Mouse (Mus musculus): ENCODE measurements around the gene Pkp2.
"Not testable (repeated sequence)": the region's sequence is repeated elsewhere in the genome, so short reads cannot be mapped to it uniquely, and the experiment has no call there.

The Pkp2 gene

DNA sequence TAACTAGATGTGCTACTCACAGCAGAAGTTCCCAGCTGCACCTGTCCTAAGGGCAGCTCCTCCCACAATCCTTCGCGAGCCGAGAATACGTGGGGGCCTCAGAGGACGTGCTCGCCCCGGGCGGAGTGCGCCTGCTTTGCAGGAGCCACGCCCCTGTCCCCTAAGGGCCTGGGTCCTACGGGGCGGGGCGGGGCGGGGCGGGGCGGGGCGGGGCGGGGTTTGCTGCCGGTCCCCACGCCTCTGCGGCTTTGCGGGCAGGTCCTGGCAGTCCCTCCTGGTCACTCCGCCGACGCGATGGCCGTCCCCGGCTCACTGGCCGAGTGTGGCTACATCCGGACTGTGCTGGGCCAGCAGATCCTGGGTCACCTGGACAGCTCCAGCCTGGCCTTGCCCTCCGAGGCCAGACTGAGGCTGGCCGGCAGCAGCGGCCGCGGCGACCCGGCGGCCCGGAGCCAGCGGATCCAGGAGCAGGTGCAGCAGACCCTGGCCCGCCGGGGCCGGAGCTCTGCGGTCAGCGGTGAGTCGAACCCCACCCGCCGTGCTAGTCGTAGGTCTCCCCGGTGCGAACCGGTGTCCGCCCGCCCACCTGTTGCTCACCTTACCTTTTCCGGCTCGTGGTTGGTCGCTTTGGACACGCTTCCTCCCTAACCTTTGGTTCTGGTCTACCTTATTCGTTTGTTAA, at the start of gene Pkp2:
TSS of gene Pkp2 (plus strand) at position 240 of the 682 bp plus-strand sequence.
- DNase-seq (ENCODE audit: low read depth, low spot score), result peak; percentile 87

DNA sequence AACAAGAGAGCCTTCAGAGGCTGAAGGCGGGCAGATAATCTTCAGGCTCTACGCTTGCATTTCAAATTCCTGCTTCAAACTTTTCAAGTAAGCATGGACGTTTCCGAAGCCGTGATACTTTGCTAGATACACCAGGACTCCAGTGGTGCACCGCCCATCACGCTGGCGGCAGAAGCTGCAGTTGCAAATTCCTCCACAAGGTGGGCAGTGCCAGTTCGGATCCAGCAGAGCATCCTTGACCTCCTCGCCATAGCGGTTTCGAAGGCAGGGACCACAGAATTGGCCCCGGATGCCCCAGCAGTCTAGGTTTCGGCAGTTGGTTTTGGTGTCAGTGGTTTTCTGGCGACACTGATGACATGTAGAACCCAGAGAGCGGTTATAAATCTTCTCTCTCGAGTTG, 15.7 kb upstream of the Pkp2 start:
- peak; percentile 67 for DNase-seq (ENCODE audit: low read depth, low spot score)

DNA sequence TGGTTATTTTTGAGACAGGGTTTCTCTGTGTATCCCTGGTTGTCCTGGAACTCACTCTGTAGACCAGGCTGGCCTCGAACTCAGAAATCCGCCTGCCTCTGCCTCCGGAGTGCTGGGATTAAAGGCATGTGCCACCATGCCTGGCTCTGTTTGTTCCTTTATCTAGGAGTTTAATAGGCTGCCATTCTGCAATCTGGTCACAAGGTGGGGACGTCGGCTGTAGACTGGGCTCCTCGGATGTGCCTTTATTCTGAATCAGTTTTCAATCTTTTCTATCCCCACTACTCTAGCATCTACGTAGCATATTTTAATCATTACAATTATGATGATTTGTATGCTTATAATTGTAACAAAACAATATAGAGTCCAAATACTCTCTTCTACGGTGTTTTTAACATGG, 11.1 kb upstream of the Pkp2 start:
- peak; percentile 70 for DNase-seq (ENCODE audit: low read depth, low spot score)

DNA sequence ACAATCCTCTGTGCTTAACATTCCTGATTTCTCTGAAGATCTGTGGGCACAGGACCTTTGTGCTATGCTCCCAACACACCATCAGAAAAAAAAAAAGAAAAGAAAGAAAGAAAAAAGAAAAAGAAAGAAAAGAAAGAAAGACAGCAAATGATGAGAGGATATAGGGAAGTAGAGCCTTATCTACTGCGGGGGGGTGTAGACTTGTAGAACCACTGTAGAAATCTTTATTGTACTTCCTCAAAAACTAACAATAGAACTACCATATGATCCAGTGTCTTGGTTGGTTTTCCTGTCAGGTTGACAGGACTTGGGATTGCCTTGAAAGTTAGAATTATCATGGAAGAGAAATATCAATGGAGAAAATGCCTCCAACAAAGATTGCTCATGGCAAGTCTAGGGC, 8.5 kb upstream of the Pkp2 start:
- DNase-seq (ENCODE audit: low read depth, low spot score), result no peak

DNA sequence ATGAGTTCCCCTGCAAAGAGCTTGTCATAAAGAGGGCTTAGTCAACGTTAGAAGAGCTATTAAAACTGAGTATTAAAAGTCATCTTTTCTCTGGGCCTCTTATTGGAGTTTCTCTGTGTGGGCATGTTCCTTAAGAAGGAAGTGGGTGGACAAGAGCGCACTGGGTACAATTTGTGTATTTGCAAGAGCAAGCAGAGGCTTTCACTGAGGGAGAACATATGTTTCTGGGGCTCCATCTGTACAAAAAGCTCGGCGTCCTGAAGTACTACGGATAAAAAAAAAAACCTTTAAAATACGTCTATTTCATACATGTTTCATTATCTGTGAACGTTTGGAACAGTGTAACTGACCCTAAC, 417 bp upstream of the Pkp2 start:
- DNase-seq (ENCODE audit: low read depth, low spot score), result peak; percentile 30

DNA sequence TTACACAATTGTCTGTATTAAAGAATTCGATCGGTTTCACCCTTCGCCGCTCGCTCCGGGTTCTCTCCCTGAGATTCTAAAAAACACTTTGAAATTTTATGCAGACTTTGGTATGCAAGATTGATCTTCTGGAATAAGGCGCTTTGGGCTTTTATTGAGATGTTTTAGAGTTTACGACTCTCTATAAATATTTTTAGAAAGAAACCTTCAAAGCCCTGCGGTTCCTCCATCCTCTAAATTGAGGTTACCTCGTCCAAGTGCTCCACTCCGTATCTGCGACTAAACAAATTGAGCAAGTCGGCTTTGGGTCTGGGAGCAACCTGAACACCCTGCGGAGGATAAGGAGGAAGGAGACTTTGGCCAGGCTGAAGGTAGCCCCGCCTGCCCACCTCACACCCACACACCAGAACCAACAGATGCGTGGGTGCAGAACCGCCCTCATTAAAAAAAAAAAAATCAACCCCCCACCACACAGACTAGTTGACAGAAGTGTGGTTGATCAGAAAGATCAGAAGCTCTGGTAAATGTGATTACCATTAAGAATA, 715 bp downstream of the Pkp2 start:
- DNase-seq (ENCODE audit: low read depth, low spot score), result no peak

DNA sequence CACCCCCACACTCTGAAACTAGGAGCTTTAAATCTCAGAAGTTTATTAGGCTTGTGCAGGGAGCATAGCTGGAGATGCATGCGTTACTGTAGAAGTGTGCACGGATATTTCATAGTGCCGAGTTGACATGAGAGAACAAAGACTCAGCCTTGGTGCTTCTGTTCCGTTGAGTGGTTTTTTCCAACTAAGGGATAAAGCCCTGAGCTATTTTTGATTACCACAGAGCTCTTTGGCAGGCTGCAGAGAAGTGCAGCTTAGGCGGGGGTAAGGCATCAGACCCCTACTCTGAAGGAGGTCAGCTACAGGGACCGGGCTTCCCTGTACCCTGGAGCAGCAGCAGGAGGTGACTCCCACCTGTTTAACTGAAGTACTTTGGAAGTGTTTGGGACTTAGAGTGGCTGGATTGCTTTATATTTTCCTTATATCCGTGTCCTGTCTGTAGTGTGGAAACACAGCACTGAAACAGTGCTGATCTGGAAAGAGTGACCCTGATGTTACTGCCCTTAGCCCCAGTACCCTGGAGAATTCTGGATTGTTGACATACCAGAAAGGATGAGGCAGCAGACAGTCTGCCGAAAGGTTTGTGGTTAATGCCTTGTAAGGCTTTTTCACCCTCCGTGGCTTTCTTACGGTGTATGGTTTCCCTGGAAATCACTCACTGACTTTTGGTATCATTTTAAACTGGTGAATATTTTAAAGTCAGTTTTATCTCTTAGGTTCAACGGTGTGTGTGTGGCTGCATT, 2.7 kb downstream of the Pkp2 start:
- DNase-seq (ENCODE audit: low read depth, low spot score), result no peak

DNA sequence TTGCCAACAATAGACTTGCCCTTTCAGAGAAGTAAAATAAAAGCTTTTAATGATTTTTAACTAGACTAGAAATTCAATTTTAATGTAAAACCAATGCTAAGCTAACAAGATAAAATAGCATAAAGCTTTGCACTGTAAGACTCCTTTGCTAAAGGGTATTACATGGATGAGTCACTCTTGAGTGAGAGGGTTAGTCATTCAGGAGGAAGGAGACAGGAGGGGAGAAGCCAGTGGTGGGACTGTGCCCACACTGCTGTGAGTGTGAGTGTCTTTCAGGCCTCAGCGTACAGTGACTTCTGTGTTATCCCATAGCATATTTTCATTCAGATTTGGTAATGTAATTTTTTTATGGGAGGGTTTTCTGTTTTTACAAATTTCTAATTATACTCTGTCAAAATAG, 3.8 kb downstream of the Pkp2 start:
- DNase-seq (ENCODE audit: low read depth, low spot score), result no peak

DNA sequence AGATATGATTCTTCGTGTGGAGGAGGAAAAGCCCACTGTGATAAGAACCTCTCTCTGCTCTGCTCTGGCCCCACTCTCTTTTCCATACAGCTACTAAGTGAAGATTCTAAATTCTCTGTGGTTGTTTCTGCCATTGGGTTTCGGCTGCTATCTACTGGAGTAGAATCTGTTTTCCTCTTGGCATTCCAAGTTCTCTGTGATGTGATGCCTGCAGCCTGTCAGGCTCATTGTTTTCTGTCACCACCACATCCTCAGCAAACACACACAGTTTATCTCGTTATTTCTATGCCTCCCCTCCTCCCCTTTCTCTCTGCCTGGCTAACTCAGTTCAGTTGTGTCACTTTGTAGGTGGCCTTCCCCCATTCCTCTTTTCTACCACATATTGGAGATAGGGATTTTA, 6.7 kb downstream of the Pkp2 start:
- no peak for DNase-seq (ENCODE audit: low read depth, low spot score)

DNA sequence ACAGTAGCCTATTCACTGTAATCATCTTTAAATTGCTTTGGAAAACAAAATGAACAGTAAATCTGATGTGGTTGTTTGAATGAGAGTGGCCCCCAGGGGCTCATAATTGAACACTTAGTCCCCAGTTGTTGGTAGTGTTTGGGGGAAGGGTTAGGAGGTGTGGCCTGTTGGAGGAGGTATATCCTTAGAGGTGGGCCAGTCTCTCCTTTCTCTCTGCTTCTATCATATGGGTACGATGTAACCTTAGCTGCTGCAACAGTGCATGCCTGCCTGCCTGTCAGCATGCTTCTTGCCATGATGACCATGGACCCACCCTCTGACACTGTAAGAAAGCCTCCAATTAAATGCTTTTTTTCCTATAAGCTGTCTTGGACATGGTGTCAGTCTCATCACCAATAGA, 9.5 kb downstream of the Pkp2 start:
- DNase-seq (ENCODE audit: low read depth, low spot score), result no peak

DNA sequence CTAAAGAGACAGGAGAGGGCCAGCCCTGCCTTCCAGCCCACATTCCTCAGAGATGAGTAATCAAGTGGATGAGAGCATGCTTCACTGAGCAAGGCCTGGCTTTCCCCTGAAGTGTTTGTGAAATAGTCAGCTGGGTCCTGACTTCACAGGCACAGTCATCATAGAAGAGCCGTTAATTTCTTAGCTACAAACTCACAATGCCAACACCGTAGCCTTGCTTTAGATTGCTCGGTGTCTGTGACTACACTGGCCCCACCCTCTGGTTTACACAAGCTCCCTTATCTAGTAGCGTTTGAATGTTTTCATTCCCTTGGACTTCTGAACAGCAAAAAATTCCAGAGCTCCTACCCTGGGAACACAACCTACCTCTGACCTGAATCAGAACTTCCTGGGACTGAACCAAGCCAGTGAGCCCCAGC, 11.4 kb downstream of the Pkp2 start:
- DNase-seq (ENCODE audit: low read depth, low spot score), result peak; percentile 14

DNA sequence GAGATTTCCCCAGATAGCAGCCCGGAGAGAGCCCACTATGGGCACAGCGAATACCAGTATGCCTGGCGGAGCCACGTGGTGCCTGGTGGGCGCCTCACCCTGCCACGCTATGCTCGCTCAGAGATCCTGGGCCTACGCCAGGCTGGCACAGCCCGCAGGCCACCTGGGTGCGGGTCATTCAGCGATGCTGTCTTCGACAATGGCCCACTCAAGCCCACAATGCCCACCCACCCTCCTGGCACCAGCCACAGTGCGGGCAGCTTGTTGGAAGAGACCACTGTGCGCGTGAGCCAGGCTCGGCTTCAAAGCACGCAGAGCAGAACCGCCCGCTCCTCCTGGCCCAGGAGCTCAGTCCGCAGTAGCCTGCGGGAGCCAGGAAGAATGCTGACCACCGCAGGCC, 12.7 kb downstream of the Pkp2 start:
- no peak for DNase-seq (ENCODE audit: low read depth, low spot score)

DNA sequence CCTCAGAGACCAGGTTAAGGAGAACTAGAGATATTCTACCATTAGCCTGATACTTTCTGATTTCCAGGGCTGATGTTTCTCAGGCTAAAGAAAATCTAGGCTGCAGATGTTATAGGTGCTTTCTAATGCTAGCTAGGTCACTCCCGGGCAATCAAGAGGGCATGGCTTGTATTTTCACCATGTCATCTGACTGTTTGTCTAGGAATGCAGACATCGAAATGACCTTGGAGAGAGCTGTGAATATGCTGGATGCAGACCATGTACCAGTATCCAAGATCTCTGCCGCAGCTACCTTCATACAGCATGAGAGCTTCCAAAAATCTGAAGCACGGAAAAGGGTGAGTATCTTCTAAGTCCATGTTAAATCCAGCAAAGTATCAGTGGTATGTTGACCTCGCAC, 17.3 kb downstream of the Pkp2 start:
- DNase-seq (ENCODE audit: low read depth, low spot score), result no peak

DNA sequence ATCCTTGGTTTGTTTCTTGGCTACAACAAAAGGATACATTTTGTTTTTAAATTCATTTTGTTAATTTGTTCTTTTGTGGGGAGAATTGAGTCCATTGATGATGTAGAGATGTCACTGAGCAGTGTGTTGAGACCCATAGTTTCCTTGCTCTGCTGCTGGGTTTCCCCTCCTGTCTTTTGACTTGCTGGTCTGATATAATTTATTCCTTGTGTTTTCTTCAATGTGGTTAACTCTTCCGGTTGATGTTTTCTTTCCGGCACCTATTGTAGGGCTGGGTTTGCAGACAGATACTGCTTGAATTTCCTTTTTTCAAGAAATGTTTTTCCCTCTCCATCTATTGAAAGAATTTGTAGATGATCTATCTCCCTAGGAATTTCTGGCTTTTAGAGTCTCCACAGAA, 20.8 kb downstream of the Pkp2 start:
- no peak for DNase-seq (ENCODE audit: low read depth, low spot score)

DNA sequence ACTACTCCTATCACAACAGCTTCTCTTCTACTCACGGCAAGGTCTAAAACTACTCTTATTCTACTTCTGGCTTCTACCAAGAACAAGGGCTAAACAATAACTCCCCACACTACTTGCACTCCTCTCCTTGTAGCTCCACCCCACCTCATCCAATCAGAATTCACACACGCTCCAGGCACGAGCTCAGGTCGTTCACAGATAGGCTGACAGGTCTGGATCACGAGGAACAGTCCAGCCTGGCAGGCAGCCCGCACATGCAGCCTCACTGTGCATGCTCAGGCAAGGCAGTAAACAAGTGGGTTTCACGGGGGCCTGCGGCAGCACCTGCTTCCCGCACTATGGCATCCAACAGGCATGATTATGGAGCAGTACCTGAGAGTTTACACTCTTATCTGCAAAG, 23.6 kb downstream of the Pkp2 start:
- DNase-seq (ENCODE audit: low read depth, low spot score), result not testable (repeated sequence)

DNA sequence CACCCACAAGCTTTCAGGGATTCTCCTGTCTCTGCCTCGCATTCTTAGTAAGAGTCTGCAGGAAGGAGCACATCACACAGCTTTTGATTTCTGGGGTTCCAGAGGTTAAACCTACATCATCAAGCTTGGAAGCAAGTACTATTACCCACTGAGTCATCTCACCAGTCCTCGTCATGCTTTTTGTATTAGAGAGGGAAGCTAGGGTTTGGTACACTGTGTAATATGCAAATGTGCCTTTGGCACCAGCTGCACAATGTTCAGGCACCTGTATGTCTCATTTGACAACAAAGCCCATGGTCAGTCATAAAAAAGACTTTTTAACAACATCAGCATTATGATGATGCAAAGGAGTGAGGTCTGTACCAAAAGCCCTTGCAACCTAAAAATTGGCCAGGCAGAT, 25.2 kb downstream of the Pkp2 start:
- no peak for DNase-seq (ENCODE audit: low read depth, low spot score)

DNA sequence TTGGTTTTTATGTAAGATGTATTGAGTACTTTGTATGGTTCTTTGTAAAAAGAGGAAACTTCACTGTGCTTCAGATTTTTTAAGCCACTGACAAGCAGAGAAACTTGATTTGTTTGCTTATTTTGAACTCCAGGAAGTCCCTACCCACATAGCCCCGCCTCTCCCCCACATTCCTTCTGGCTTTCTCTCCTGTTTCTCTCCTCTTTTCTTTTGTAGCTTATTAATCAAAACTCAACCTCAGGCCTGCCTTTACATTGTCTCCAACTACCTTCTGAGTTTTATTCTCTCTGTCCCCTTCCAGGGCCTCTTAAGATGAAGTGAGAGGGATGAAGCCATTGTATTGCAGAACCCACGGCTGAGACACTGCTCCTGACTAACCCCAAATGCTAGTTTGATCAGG, 31.6 kb downstream of the Pkp2 start:
- no peak for DNase-seq (ENCODE audit: low read depth, low spot score)

DNA sequence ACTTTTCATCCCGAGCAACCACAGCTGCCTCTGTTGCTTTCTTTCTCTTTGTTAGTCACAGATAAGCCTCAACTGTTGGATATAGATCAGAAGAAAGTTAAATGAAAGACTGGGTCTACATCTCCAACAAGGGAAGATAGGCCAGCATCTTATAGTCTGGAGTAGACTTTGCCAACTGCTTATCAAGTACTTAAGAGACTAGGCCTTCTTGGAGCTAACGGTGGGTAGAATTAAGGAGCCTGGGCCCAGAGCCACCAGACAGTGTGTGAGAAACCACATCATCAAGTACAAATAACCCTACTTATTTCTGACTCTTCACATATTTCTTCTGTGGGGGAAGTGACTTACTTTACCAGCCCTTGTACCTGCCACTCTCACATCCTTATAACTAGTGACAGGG, 37.4 kb downstream of the Pkp2 start:
- no peak for DNase-seq (ENCODE audit: low read depth, low spot score)

DNA sequence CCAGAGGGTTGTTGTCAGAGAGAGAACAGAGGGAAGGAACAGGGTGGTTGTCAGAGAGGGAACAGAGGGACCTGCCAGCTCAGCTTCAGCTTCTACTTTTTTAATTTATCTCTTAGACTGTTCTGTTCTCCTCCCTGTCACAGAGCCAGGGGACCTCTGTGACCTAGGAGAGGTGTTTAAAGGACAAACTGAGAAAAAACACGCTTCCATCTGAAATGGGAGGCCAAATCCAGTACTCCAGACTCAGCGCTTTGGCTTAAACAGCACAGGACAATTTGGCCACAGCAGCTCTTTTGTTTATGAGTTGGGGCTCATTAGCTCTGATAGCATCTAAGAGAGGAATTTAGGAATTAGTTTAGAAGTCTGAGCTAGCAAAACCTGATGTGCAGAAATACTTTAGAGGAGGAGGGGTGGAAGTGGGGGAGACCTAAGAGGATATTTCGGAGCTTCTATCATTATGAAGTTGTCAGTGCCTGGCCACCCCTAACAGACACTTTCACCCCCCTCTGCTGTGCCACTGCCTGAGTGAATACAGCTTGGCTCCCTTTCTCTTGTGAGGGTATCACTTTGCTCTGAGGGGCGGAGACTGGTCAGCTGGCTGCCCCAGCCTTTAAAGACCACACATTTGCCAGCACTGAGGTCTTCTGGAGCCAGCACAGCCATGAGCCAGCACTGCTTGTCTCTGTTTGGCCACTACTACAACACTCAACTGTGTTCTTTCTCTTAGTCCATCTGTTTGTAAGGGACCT, 40.4 kb downstream of the Pkp2 start:
- no peak for DNase-seq (ENCODE audit: low read depth, low spot score)

DNA sequence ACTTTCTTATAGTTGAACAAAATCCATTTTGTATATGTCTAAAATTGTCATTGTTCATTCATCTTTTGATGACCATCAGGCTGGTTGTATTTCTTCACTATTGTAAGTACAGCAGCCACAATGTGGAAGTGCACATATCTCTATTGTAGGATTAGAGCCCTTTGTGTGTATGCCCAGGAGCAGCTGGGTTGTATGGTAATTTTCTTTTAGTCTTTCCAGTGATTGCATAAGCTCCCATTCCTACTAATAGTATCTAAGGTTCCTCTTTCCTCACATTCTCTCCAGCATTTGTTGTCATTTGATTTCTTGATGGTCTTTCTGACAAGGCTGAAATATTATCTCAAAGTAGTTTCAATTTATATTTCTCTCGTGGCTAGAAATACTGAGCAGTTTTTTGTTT, 42.1 kb downstream of the Pkp2 start:
- DNase-seq (ENCODE audit: low read depth, low spot score), result no peak

DNA sequence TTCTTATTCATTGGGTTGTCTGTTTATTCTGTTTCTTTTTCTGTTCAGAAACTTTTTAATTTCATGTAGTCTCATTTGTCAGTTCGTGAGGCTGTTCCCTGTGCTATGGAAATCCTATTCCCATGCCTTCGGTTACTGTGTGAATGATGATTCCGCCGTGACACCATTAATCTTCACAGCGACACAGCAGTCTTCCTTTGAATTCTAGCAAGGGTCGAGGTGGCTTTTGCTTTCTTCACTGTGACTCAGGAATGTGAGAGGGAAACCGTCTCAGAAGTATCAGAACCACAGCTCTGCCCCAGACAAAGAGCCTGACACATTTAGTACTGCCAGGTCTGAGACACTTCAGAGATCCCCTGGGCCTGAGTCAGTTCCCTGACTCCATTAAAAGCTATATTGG, 42.8 kb downstream of the Pkp2 start:
- DNase-seq (ENCODE audit: low read depth, low spot score), result no peak

DNA sequence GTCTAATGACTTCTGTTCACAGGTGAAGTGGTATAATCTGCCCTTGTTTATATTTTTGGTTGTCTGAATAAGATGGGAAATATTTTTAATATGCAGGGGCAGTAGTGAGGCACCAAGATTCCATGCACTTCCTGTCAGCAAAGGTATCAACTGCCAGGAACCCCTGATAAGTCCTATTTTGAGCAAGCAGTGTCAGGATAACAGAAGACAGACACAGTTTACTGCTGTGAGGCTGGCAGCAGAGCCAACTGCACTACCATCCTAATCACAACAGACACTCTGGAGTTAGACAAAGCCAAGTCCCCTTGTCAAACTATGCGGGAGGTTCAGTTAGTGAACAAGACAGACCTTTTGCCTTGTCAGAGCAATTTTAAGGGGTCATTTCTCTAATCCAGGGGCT, 43.6 kb downstream of the Pkp2 start:
- no peak for DNase-seq (ENCODE audit: low read depth, low spot score)

DNA sequence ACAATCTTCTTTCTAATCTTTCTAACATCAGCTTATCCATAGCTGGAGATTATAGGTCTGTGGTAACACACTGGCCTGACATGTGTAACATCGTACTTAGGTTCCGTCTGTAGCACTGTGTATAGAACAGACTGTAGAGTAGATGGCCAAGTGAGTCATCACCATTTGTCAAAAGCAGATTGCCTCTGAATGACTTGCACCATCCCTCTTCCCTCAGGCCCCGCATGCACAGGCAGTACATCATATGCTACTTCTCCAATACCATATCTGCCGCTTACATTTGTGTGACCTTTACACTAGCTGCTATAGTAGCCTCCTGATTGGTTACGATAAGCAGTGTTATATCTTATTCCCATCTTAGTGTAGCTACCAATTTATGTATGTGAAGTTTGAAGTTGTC, 47.8 kb downstream of the Pkp2 start:
- no peak for DNase-seq (ENCODE audit: low read depth, low spot score)
